Mouse (Mus musculus) layer of hippocampus, adult 11-12 months (tissue): ENCODE measurements around the gene Hist1h2ak.
"Not testable (repeated sequence)": the region's sequence is repeated elsewhere in the genome, so short reads cannot be mapped to it uniquely, and the experiment has no call there.

Experiments
- DNase-seq: peaks from one replicate; pipeline ENCODE4 v3.0.0; 2022; ENCODE audit warnings: low spot score

Hist1h2ak gene

GRCm38 (mm10) chr13:21753524-21754285, at the start of gene Hist1h2ak, which contains the start of gene Hist1h2bn:
TSS of gene Hist1h2ak (minus strand) at chr13:21753827.
TSS of gene Hist1h2bn (plus strand) at chr13:21754123.
- DNase-seq: peak; percentile 78

GRCm38 (mm10) chr13:21803058-21803457, 49.4 kb upstream of the Hist1h2ak start:
- DNase-seq: not testable (repeated sequence)

DNA sequence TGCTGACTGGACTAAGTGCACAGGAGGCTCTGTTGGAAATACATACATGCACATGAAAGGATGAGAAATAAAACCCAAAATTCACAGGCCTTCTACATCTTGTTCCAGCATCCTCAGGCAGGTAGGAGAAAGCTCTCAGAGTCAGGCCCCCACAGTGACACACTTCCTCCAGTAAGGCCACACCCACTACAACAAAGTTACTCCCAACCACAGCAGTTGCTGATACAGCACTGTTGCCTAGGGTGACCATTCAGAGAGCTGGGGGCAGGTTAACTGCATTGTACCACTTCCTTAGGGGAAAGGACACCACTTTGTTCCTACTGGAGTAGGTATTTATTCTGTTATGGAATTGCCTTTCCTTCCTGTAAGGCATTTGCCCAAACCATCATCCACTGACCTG, 43.5 kb upstream of the Hist1h2ak start:
- DNase-seq: not testable (repeated sequence)

- DNase-seq: no peak
These were observed 42.0 kb upstream of the Hist1h2ak start for GRCm38 (mm10) chr13:21795584-21795983.

GRCm38 (mm10) chr13:21790601-21791283, 37.1 kb upstream of the Hist1h2ak start:
- no peak for DNase-seq

DNA sequence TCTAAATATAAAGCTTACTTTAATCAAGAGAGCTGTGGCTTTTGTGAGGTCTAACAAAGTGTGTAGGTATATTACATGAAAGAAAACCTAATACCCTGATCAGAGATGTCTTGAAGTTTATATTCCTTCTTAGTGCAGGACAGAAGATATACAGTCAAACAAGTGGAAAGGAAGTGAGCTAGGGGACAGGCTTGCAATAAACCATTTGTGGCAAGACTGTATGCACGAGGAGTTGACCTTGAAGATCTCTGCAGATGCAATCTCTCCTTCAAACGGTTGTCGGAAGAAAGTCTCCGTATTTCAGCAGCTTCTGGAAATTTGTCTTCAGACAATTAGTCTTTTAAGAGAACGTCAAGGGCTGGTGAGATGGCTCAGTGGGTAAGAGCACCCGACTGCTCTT, 36.3 kb upstream of the Hist1h2ak start:
- no peak for DNase-seq

GRCm38 (mm10) chr13:21787760-21788593, 34.4 kb upstream of the Hist1h2ak start:
- DNase-seq: no peak

- DNase-seq: peak; percentile 94
These were observed 33.4 kb upstream of the Hist1h2ak start, which contains the start of the genes Hist1h2an and Hist1h2bp for GRCm38 (mm10) chr13:21786899-21787629. TSS of gene Hist1h2an (minus strand) at chr13:21787218. TSS of gene Hist1h2bp (plus strand) at chr13:21787461.

GRCm38 (mm10) chr13:21786189-21786898, 32.7 kb upstream of the Hist1h2ak start:
- no peak for DNase-seq

DNA sequence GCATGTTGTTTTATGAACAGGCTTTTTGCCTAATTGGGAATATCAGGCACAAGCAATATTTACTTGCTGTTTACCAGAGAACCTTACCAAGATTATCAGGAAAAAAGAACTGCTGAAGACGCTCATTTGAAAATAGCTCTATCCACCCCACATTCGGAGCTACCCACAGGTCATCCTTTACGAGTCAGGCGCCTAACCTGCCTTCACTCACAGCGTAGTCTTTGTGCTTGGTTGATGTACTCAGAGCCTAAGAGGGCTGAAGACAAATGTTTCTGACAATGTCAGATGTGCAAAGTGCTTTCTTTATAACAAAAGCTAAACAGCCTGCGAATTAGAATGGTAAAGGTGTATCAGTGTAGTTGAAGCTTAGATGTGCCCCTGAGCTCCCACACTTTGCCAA, 30.7 kb upstream of the Hist1h2ak start:
- DNase-seq: no peak

DNA sequence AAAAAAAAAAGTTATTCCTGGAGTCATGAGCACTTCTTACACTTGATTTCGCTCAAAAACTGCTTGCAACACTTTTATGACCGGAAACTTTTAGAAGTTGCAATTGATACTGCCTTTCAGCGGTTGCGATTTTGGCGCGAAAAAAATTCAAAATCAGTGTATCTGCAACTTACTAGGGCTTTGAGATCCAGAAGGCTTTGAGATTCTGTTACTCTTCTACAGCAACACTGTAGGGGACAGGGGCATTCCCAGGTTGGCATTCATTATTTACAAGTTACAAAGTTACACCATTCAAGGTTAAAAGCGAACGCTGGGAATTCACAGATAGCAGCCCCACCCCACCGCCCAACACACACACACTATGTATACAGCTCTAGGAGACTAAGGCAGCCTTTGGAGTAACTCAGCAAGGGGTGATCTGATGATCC, 30.1 kb upstream of the Hist1h2ak start:
- peak; percentile 23 for DNase-seq

DNA sequence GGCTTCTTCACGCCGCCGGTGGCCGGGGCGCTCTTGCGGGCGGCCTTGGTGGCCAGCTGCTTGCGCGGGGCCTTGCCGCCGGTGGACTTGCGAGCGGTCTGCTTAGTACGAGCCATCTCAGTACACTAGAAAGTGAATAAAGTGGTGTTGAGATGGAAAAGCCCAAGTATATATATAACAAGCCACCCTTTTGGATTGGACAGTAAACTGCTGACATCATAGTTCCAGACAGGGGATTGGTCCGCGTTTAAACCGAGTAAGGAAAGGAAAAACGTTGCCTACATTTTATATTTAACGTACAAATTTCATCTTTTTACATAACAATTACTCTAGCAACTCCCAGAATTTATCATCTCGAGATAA, 29.6 kb upstream of the Hist1h2ak start, which contains the start of gene Hist1h3i:
Hist1h3i (minus strand) TSS at position 116 of the 363 bp plus-strand sequence.
- peak; percentile 69 for DNase-seq

DNA sequence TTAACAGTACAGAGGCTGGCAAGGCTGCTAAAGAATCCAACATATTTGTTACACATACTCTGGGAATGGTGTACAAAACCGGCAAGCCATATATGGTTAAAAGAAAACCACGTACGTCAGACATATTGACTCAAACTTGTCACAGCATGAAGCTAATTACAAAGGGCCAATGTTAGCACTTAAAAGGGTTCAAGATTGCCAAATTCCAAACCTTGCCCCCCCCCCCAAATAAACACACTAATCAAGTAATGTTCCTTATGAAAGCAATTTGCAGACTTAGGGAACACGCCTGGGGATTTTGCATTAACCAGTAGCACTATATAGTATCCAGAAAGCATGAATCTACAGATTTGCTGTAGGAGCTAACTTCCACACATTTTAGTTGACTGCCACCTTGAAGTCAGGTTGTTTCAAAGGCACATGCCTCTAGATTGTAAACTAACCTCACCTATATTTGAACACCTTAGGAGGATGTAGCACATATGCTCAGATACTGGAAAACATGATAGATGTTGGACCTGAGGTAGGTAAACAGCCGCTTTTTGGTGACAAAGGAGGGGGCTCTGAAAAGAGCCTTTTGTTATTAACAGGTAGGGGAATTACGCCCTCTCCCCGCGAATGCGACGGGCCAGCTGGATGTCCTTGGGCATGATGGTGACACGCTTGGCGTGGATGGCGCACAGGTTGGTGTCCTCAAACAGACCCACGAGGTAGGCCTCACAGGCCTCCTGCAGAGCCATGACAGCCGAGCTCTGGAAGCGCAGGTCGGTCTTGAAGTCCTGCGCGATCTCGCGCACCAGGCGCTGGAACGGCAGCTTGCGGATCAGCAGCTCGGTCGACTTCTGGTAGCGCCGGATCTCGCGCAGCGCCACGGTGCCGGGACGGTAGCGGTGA, 29.0 kb upstream of the Hist1h2ak start:
- DNase-seq: peak; percentile 27

- no peak for DNase-seq
These were observed 28.0 kb upstream of the Hist1h2ak start for GRCm38 (mm10) chr13:21781639-21782038.

DNA sequence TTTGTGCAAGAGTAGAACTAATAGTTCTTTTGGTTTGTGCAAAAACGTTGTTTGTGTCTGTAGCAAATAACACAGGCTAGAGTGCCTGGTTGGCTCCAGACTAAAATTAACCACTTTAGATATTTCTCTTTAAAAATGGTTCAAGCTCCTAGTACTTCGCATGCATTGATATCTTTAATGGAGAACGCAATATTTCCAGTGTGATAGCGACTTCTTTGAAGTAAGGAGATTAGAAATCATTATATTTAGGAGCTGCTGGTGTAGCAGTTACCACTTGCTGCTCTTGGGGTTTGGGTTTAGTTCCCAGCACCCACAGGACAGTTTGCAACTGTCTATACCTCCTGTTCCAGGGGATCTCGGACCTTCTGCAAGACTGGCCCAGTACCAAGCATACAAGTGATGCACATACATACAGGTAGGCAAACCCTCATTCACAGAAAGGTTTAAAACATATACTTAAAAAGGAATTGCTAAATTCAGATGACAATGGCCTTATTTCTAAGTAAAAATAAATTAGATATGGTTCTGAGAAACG, 27.5 kb upstream of the Hist1h2ak start:
- no peak for DNase-seq

DNA sequence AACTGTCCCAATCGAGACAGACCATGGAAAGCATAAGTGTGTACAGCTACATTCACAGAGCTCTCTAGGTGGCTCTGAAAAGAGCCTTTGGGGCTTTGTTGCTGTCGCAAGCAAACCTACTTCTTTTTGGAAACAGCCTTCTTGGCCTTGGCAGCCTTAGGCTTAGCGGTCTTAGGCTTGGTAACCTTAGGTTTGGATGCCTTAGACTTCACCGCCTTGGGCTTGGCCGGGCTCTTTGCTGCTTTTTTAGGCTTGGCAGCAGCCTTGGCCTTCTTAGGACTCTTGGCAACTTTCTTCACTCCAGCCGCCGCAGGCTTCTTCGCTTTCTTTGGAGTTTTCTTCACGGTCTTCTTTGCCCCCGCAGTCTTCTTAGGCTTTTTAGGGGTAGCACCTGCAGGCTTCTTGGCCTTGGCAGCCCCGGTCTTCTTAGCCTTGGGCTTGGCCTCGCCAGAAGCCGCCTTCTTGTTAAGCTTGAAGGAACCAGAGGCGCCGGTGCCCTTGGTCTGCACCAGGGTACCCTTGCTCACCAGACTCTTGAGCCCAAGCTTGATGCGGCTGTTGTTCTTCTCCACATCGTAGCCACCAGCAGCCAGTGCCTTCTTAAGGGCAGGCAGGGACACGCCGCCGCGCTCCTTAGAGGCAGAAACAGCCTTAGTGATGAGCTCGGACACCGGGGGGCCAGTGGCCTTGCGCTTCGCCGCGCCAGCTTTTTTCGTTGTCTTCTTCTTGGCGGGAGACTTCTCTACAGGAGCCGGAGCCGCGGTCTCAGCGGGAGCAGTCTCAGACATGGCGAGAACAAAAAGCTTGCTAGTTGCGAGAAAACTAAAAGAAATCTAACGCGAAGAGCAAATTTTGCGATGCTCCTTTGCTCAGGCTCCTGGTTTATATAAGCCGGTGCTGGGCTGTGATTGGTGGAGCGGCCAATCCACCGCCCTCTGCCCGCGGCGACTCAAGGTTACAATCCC, 26.4 kb upstream of the Hist1h2ak start, which contains the start of gene Hist1h1b:
Hist1h1b (minus strand) TSS at position 859 of the 965 bp plus-strand sequence.
- peak; percentile 41 for DNase-seq

DNA sequence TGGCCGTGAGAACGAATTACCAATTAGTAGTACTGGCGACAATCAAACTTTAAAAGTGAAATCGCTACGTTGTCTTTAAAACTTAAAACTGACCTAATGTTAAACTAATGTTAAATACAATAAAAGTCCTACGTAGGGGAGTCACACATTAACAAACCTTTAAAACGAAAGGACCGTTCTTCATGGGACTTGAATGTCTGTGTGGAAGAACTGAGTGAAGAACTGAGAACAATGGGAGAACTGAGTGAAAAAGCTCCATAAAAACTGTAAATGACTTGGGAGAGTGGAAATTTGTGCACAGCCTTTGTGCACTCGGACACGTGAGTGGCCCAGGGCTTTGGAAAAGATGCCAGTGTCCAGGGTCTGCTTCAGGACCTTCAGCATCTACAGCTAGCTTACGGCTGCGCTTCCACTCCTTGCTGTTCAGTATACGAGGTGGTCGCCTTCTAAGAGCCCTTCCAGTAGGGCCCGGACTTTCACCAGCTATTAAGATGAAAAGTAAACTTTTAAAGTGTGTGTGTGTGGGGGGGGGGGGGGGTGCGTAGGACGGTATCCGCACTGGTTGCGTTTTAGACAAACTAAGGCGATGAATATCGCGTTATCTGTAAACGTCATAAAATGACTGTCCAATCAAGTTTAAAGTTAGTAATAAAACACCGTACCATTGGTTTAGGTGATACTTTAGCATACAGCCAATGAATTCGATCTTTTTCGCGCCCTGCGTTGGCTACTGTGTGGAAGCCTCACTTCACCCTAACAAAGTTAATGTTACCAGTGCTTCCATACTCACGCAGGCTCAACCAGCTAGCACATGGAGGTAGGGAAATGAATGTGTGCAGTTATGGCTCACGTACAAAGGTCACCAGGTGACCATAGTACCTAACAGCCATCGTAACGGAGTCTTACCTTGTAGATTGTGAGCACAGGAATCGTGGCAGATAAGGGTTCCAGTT, 25.5 kb upstream of the Hist1h2ak start:
- DNase-seq: peak; percentile 69
